Mouse (Mus musculus) embryo, embryonic 9.5 days (tissue): ENCODE results near the gene Arhgap6.

Experiments used
- DNase-seq: peaks from one replicate; pipeline ENCODE4 v3.0.0-alpha.2; 2017; ENCODE audit errors: extremely low spot score

The Arhgap6 gene

DNA sequence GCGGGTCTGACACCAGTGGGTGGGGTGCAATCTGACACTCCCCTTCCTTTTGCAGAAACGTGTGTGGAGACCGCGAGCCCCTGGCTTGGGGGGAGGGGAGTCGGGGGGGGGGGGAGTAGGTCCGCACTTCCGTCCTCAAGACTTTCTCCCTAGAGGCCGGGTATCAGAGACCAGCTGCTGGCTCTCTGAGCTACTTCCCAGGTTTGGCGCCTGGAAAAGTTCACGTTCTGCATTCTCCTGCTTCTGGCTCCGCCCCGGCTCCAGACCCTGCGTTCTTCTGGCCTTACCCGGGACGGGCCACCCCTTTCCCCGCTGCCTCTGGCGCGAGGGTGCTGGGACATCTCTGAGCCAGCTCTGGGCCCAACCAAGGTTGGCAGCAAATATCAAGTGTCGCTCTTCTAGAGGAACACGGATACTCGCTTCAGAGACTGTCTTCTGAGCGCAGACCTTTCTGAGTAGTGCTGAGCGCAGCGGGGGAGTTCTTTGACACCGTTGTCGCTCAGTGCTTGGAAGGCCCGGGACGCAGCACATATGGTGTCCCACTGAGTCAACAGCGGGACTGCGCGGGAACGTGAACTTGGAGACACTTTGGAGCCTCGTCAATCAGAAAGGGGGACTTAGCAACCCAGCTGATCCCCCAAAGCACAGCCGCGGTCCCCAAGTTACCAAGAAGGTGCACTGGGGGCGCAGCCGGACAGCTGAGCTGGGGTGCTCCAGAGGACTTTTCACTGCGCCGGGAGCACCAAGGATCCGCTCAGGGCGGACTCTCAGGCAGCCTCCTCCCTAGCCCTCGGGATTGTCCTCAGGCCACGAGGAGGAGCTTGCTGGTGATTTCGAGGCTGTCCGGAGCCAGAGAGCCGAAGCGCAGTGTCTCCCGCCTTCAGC, at the start of gene Arhgap6:
Arhgap6 (plus strand) TSS at position 126 of the 885 bp plus-strand sequence.
- peak; percentile 22 for DNase-seq

DNA sequence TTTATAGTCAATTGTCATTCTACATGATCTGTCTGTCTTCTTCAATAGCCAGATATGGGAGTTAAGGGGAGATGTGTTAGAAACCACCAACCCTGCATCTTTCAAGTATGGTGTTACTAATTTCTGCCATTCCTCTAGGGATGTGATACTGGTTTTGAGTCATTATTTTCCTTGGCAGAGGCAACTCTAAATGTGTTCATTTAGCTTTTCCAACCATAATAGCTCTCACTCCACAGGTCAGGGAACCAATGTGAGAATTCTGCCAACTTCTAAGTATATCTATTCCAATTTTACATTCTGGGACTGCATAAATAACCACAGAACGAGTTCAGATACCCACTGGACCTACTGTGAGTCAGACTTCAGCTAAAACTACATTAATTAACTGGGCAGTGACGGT, 47.9 kb upstream of the Arhgap6 start:
- no peak for DNase-seq

DNA sequence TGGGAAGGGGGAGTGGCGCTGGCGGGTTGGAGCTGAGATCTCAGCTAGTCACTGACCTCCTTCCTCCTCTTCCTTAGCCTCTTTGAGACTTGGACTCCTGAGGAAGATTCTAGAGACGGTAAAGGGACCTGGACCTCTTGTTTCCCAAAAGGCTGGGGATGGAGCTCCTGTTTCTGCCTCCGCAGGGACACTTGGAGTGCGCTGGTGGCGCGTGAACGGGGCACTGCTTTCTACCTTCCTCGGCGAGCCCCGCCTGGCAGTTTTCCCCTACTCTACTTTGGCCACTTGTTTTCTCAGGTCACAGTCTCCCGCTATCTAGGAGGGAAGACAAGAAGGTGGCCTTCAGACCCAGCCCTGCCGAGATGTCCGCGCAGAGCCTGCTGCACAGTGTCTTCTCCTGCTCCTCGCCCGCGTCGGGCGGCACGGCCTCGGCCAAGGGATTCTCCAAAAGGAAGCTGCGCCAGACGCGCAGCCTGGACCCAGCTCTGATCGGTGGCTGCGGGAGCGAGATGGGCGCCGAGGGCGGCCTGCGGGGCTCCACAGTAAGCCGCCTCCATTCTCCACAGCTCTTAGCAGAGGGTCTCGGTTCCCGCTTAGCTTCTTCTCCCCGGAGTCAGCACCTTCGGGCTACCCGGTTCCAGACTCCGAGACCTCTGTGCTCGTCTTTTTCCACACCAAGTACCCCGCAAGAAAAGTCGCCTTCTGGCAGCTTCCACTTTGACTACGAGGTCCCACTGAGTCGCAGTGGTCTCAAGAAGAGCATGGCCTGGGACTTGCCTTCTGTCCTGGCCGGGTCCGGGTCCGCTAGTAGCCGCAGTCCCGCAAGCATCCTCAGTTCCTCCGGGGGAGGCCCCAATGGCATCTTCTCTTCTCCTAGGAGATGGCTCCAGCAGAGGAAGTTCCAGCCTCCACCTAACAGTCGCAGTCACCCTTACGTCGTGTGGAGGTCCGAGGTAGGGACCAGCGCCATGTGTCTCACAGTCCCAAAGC, 1.3 kb downstream of the Arhgap6 start:
- DNase-seq: peak; percentile 48

DNA sequence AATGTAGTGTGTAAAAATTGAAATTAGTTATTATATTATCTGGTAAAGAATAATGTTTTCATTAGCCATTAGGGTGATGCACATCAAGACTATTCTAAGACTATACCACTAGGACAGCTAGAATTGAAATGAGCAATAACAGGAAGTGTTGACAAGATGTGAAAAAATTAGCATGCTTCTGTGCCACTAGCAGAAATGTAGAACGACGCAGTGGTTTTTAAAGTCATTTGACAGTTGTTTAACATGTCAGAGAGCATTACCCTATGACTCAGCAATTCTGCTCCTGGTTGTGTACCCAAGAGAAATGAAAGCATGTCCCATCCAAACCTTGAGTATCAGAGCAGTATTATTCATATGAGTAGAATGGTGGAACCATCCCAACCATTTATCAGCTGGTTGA, 9.8 kb downstream of the Arhgap6 start:
- no peak for DNase-seq

DNA sequence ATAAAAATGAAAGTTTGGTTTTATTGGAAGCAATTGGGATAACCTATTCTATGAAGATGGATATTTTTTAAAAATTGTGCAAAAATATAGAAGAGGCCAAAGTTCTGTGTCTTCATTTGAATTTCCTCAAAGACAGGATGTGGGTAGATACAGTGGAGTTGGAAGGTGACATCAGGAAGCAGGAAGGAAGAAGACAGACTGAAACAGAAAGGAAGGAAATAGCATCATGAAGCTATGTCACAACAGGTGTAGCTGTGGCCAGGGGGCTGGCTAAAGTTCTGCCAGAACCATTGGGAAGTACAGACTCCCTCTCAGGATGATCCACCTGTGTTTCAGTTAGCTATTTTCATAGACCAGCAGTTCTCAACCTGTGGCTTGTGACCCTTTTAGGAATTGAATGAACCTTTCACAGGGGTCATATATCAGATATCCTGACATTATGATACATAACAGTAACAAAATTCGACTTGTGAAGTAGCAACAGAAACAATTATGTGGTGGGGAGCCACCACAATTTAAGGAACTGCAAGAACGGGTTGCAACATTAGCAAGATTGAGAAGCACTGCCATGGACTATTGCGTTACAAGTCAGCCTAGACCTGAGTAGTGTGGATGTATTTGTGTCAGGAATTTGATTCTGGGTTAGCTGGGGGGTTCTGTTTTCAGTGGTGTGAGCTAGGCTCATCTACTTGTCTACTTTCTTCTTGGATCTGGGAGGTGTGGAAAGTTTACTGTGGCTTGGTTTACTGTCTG, 15.8 kb downstream of the Arhgap6 start:
- DNase-seq: no peak

DNA sequence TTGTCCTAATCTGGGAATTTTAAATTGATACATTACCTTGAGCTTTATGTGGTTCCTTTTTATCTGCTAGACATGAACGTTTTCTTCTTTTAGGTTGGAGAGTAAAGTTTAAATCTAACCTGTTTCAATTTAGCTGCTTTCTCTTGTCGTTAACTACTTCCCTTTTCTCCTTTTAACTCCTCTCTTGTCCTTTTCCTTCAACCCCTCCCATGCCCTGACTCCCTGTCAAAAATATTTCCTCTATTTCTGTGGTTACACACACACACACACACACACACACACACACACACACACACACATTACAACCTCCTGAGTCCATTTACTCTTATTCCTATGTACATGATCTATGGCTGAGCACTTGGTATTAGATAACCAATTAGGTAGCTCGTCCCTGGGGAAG, 24.0 kb downstream of the Arhgap6 start:
- no peak for DNase-seq

DNA sequence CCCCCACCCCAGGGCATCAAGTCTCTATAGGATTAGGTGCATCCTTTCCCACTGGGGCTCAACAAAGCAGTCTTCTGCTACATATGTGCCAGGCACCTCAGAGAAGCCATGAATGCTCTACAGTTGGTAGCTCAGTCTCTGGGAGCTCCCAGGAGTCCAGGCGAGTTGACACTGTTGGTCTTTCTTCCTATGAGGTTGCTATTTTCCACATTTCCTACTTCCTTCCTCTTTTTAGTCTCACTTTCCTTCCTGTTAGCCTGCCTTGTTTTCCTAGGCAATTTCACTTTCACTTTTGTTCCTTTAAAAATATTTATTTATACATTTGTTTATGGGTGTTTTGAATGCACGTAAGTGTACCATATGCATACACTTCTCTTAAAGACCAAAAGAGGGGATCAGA, 29.3 kb downstream of the Arhgap6 start:
- no peak for DNase-seq

DNA sequence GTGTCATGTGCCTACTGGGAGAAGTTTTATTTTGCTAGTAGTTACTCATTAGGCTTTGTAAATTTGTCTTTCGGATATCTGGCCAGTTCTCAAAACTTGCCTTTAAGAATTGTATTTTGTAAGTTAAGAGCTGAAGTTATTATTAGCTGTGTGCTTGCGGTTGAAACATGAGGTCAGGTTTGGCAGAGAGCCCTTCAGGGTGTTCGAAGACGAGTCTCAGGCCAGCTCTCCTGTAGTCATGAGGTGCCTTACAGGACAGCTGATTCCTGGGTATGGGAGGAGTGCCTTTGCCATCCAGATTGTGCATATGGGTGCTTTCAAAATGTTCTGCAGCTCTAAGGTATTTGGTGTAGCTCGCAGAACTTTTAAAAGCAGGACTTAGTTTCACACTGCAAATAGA, 37.4 kb downstream of the Arhgap6 start:
- DNase-seq: no peak

DNA sequence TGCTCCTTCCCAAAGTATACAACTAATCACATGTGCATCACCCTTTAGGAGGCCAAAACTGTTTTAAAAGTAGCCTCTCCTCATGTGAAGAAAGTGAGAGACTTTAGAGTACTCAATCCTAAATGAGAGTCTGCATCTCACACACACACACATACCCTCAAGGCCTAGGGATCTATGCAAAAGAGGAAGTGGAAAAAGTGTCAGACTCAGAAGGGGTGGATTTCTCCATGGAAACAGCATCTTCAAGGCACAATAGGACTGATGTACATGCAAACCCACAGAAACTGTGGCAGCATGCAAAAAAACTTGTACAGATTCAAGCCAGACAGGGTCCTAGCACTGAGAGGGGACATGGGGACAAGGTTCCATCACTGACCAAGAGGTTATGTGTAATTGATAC, 53.2 kb downstream of the Arhgap6 start:
- DNase-seq: no peak

DNA sequence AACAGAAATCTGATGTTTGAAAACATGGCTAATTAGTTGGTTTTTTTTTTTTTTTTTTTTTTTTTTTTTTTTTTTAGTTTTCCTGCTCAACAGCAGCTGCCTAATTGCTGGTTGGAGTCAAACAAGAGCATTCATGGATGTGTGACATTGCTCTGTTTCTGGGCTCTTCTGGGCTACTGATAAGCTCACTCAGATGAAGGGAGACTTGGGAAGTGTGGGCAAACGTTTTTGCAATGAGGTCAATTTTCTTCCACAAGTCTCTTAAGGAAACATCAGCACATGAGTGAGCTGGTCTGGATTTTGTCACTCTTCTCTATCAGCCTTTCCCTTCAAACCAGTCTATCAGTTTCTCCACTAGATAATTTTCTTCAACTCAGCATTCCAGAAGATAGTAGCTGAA, 79.8 kb downstream of the Arhgap6 start:
- DNase-seq: no peak

DNA sequence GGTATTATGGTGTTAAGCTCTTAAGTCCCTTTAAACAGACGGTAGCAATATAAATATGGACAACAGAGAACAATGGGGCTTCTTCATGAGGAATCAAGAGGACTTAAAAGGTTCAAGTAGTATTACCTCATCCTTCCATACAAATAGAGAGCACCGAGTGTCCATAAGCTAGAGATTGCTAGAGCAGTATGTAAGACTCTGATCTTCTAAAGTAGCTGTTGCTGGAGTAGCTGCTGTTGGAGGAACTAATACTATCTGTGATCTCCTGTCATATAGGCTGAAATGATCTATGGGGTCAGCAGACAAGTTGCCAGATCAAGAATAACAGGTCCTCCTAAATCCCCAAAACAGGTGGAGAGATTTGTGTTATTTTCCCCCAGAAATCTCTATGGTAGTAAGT, 108.7 kb downstream of the Arhgap6 start:
- no peak for DNase-seq

DNA sequence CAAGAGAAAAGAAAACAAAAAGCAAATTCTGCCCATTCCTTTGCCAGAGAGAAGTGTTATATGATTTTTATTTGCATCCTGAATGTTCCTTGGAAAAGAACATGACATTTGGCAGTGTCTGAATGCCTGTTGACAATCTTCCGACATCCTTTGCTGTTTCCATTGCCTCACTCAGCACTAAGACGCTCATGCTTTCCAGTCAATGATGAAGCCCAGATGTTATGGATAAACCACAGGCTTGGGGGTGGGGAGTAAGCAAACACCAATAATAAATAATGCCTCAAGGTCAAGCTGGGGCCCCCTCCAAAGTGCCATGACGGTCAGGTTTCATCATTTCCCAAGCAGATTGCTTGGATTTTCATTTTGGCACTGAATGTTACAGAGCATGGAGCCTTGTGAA, 109.2 kb downstream of the Arhgap6 start:
- DNase-seq: no peak

DNA sequence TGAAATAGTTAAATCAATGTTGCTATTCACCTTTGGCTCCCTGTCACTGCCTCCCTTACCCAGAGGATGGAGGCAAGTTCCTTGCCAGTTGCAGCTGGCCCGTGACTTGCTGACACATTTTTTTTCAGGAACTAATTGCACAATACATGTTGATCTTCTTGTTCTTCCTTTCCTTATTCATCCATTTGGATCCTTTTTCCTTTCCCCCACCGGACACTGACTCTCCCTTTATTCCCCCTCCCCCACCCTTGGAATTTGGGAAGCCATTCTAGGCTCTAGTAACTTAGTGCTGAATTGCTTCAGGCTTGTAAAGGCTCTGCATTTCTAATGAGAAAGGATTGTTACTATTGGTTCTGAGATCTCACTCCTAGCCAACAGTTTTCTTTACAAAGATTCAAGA, 112.7 kb downstream of the Arhgap6 start:
- no peak for DNase-seq

DNA sequence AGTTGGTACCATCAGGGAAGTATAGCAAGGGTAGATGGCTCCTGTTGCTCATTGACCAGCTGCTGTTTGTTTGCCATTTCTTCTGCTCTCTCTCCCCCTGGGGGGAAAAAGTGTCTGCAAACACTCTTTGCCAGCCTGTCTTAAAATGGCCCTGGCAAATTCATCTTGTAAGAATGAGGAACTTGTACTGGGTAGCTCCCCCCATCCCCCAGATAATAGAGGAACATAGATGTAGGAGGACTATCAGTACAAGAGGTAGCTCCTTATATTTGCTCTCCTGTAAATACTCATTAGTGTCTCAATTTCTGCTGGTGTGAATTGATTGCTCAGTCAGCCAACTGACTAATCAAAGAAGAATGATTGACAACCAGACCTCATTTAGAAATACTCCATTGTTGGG, 118.6 kb downstream of the Arhgap6 start:
- no peak for DNase-seq

DNA sequence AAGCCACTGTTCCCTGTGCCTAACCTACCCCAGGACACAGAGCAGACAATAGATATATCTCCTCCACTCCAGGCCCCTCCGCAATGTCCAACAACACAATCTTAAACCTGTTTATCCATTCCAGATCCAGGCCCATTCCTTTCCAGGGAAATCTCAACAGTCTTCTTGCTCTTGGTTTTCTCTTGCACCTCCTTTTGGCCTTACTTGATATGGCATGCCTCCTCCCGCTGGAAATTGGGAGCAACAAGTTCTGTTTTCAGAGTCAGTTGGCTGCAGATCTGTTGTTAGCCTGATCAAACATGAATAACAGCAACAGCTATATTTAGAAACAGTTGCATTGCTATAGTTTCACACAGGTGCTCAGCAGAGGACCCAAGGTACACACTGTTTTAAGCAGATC, 126.0 kb downstream of the Arhgap6 start:
- no peak for DNase-seq

DNA sequence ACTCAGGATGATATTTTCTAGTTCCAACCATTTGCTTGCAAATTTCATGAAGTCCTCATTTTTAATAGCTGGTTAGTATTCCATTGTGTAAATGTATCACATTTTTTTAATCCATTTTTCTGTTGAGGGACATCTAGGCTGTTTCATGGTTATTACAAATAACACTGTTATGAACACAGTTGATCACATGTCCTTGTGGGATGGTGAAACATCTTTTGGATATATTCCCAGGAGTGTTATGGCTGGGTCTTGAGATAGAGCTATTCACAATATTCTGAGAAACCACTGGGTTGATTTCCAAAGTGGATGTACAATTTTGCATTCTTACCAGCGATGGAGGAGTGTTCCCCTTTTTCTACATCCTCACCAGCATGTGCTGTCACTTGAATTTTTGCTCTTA, 137.5 kb downstream of the Arhgap6 start:
- no peak for DNase-seq

DNA sequence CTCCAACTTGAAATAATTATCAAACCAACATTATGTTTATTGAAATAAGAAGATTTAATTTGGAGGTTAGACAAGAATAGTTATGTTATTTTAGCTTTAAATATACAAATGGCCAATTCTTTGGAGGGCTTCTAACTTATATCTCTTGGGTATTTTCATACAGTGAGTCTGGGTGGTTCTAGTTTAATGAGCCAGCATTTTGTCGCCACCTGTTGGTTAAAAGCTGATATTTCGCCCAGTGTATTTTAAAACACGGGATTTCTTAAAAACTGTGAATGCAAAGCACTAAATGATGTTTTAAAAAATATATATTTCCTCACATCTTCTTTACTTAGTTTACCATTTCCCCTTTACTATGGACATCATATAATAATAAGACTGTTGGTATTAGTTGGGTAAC, 140.5 kb downstream of the Arhgap6 start:
- peak; percentile 4 for DNase-seq

DNA sequence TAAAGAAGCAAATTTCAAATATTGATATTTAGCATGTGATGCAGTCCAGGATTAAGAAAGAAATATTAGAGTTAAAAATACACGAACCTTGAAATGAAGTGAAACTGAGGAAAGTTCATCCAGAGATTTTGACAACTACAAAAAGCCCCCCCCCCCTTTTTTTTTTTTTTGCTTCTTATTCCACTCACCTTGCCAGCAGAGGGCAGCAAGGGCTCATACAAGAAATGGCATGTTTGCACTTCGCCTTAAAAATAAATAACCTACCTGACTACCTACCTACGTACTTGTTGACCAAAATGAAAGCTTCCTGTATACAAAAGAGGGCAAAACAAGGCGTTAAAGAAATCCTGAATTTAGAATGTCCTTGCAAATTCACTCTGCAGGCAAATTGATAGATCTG, 143.0 kb downstream of the Arhgap6 start:
- DNase-seq: peak; percentile 1

DNA sequence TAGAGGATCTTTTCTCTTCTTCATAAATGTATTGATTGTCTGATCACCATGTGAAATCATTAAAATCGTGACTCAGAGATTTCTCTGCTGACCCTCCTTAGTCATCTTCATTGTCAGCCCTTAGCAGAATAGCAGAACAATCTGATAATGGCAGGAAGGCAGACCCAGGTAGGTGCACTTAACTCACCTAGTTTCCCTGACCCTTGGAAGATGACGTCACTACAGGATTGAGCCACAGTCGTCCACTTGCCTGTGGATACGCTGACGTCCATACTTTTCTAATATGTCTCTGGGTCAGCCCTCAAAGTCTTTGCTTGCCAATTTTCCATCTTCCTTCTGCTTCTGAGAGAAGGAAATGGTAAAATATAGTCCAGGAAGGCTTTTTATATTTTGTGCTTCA, 146.8 kb downstream of the Arhgap6 start:
- DNase-seq: no peak

DNA sequence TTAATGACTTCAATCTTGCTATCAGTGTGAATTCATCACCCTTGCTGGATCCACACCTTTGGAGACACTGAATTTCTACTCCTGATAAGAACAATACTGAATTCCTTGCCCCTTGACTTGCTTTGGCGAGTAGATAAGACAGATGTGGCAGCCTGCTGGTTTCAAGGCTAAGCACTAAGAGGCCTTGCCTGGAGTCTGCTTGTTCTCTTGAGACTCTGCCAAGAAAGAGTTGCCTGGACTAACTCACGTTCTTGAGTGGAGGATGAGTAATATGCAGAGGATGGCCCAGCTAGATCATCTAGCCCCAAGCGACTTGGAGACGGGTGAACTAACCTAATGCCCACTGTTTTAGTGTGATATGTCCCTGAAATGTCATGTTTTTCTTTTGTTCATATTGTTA, 148.3 kb downstream of the Arhgap6 start:
- DNase-seq: no peak

DNA sequence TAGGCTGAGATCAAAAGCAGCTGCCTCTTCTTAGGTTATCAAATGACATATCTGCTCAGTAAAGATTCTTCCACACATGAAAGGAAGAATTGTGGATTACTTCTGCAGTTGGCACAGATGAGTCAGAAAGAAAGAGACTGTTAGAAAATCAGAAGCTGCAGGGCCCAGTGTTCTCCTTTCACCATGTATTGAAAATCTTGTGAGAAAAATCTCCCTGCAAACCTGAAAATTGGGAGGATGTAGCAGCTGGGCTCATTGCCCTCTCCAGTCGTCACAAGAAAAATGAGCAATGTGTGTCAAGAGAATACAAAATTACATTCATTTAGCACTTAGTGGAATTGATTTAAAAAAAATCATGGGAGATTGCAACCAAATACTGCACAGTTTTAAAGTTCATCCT, 180.5 kb downstream of the Arhgap6 start:
- DNase-seq: no peak

DNA sequence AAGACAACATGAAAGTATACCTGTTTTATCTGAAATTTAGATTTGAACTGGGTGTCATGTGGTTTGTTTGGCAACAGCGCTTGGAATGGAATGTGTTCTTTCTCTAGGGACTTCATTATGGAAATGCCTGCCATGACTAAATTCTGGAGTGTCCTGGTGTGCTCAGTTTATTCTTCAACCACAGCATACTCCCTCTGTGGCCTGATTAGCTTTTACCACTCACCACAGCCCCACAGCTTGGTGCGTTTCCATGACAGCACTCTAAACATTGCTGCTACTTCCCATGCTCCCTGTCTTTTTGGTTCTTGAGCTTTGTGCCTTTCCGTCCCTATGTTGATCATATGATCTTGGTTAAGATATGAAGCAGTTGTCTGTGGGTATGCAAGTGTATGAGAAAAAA, 182.9 kb downstream of the Arhgap6 start:
- no peak for DNase-seq
